Mouse (Mus musculus): Measurements from ENCODE around the gene Arhgef33.
"Not testable (repeated sequence)": the region's sequence is repeated elsewhere in the genome, so short reads cannot be mapped to it uniquely, and the experiment has no call there.

The Arhgef33 gene

GRCm38 (mm10) chr17:80347234-80347633, 40.0 kb downstream of the Arhgef33 start:
- DNase-seq: no peak

DNA sequence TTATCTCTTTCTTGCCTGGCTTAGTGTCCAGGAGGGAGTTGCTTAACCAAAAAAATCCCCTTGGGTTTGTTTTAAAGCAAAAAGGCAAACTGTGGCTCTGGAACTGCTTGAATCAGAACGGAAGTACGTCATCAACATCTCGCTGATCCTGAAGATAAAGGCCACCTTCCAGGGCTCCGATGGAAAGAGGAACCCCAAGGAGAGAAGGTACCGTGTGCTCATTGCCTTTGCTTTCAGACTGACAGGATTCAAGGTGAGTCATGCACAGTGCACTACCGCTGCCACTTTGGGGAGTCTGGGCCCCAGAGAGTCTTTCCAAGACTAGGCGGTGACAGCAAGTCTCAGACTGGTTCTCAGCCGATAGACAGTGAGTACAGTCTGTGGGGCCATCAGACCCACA, 53.0 kb downstream of the Arhgef33 start:
- no peak for DNase-seq

DNA sequence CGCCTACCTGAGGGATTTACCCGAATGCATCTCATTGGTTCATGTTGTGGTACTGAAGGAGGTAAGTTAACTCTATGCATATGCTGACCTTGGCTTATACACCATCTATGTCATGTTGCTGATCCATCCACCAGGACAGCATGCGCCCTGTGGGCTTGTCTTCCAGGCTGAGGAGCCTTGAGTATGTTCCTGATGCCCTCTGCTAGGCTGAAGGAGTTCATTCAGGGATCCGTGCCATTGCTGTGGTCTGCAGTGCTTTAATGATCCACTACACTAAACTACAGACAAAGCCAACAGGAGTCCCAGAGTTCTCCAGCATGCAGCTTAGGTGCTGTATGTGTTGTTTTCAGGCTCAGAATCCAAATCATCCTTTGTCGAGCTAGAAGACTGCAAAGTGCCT, 60.1 kb downstream of the Arhgef33 start:
- peak; percentile 51 to 53 for DNase-seq

DNA sequence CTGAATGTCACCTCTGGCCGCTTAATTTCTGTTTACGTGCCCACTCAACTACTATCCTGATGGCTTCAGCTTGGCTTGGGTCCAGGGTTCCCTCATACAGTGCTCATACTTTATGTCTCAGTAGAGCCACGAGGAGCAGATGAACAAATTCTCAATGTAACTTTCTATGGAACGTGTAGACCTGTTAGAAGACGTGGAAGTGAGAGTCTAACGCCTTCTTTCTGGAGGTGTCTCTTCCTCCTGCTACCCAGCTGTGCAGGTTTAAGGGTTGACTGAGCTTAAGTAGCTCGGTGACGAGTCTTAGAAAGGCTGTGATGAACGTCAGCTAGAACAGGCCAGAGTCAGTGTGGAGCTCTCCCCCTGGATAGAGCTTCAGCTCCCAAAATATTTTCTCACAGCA, 61.4 kb downstream of the Arhgef33 start:
- no peak for DNase-seq

GRCm38 (mm10) chr17:80372989-80373725, 66.0 kb downstream of the Arhgef33 start, which contains the start of gene Gm10190:
Gene Gm10190 (minus strand): TSS chr17:80373541.
- peak; percentile 93 to 96 for DNase-seq

DNA sequence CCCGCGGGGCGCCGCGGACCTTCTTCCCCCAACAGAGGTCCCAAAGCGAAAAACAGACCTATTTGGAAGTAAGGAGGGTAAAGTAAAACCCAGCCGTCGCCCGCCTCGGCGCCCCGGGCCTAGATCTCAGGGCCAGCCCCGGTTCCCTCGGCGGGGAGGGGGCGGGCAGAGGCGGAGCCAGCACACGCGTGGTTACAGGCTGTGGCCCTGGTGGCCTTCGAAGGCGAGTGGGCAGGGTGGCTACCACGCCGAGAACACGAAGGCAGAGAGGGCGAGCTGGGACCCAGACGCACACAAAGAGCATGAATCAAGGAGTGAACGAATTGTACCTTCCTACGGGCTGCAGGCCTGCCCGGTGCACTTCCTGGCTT, 66.5 kb downstream of the Arhgef33 start:
- no peak for DNase-seq

DNA sequence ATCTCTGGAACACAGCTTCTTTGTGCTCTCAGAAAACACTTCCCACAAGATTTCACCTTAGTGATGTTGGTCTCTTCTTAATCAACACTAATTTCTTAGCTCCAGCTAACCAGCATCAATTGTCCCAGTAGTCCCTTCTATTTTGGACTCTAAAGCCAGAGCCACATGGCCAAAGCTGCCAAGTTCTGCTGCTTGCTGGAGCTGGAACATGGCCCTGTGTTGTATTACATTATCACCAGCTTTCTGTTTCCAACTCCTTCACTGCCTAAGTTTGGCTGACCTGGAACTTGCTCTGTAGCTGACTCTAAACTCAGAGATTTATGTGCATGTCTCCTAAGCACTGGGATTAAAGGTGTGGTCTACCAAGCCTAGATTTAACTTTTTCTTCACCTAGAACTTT, 71.2 kb downstream of the Arhgef33 start:
- not testable (repeated sequence) for DNase-seq

DNA sequence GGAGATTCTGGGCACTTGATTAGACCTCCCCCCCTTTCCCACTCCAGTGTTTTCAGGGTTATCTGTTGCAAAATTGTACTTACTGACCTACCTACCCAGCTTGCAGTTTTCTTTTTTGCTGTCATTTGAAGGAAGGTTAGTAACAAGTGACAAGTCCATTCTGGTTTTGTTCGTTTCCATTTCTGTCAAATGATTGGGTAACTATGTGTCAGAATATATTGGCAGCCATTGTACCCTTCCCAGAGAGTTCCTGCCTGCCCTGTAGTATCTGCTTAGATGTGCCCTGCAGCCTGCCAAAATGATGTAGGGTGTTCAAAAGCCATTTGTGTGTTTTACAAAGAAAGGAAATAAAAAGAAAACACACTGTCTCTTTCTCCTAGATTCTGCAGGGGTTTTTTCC, 78.5 kb downstream of the Arhgef33 start:
- DNase-seq: no peak

DNA sequence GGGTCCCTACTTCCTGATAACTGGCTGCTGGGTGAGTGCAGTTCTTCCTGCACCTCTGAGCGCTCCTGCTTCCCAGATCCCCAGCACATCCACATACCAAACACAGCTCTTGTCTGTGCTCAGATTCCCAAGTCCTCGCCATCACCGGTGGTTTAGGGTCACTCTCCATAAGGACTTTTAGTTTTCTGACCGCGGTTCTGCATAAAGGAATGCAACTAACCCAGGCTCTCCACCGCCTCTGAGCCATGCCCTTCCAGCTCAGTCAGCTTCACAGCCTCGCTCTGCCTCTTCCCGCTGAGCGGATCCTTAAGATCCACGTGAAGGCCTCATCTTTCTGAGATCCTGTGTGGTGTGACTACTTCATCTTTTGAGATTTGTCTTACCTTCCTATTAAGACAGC, 82.8 kb downstream of the Arhgef33 start:
- DNase-seq: no peak

DNA sequence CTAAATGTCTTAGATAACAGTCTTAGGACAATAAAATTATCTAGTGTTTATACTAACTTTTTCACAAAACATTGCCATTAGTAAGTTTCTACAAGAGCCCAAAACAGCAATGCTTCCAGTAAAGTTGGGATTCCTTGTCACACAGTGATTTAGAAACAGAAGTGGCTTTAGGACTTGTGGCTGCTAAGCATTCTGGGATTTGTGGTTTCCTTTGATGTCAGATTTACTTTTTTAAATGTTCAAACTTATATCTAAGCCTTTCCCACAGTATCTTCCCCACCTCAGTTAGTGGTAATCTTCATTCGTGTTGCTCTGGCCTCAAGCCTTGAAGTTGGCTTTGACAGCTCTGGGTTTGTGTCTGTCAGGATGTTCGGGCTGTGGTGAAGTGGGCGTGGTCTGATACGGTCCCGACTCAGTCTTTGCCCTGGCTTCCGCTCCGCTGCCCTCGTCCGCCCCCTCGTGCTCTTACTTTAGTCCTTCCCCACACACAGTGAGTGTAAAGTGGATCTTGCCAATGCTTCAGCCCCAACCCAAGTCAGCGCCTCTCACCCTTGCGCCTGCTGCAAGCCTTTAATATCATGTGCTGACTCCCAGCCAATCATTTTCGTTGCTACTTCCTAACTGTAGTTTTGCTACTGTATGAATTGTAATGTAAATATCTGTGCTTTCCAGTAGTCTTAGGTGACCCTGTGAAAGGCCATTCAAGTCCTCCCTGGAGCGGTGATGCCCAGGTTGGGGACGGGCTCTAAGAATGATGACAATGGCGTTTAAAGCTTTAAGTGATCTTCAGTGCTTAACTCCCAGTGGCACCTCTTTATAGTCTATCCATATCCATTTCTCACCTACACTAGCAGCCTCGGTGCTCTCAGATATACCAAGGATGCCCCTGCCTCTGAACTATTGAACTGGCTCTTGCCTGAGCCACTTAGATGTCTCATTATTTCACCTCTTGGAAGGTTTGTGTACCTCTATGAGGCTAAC, 84.5 kb downstream of the Arhgef33 start:
- DNase-seq: peak; percentile 24 to 44

DNA sequence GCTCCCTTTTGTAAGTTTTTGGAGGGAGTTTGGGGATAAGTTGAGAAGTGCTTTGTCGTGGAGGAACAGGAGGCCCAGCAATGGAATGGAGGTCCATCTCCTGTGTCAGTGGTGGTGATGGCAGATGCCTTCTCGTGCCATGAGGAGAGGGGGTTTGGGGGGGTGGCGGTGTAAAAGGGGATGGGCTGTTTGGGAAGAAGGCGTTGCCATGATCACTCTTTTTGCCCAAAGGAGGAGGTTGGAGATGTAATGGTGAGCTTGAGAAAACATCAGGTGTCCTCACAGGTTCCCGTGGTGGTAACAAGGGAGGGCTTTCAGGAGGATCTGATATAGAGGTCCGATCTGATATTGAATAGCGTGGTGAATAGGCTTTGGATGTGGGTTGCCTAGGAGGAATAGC, 91.0 kb downstream of the Arhgef33 start:
- DNase-seq: no peak

DNA sequence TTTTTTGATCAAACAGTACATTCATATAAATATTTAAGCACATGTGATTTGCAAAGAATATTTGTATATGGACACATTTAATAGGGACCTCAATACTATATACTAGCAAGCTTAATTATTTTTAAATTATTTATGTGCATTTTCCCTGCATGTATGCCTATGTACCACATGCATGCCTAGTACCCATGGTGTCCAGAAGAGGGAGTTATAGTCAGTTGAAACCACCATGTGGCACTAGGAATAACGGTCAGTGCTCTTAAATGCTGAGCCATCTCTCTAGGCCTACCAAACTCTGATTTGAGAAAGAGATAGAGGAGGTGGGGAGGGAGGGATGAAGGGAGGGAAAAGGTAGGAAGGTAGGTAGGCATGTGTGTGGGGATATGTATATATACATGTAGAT, 104.0 kb downstream of the Arhgef33 start:
- DNase-seq: peak in 1 of 2 experiments; percentile 7

- DNase-seq: no peak
Measured at GRCm38 (mm10) chr17:80418572-80419210, 111.5 kb downstream of the Arhgef33 start.

- DNase-seq: no peak
Measured at GRCm38 (mm10) chr17:80420998-80421397, 113.8 kb downstream of the Arhgef33 start.

- no peak for DNase-seq
Measured at GRCm38 (mm10) chr17:80426171-80426570, 119.0 kb downstream of the Arhgef33 start.

DNA sequence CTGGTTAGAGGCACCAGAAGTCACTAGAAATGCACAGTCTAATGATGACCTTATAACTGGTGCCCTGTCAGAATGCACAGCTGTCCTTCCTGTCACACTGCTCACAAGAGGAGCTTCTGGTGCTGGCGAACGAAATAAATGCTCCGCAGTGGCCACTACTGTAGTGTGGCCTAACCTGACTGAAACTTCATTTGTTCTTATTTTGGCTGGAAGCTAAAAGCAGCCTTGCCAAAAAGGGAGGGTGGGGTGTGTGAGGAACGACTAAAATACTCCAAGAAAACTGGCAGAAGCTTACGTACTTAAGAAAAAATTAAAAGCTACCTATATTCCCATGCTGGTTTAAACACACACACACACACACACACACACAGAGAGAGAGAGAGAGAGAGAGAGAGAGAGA, 119.7 kb downstream of the Arhgef33 start:
- DNase-seq: no peak

GRCm38 (mm10) chr17:80427966-80428365, 120.8 kb downstream of the Arhgef33 start:
- DNase-seq: no peak

GRCm38 (mm10) chr17:80431997-80432396, 124.8 kb downstream of the Arhgef33 start:
- DNase-seq: no peak

DNA sequence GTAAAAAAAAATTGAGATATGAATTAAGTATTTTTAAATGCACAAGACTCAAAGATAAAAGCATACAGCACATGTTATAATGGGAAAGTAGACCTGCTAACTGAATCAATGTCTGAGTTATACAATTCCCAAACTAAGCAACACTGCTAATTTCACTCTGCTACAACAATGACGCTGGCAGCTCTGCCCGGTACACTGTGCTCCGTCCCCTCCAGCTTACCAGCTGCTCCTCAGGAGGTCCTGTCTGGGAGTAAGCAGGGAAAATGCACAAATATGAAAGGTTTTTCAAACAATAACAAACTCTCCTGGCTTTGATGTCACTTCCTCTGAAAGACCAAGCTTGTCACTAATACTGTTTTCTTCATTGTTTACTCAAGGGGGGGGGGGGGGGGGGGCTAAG, 127.2 kb downstream of the Arhgef33 start:
- no peak for DNase-seq

DNA sequence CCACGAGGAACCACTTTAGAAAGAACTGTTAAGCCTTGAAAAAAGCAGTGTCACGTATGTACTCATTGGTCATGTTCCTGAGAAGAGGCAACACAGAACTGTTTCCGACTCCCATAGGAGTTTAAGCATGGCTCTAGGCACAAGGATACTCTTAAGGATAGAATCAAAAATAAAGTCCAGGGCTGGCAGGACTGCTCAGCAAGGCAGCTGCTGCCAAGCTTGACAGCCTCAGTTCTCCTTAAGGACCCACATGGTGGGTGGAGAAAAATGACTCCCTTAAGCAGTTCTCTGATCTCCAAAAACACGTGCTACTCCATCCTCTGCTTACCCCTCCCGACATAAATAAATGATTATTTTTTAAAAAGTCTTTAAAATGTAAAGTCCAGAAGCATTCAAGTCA, 128.5 kb downstream of the Arhgef33 start:
- DNase-seq: no peak

DNA sequence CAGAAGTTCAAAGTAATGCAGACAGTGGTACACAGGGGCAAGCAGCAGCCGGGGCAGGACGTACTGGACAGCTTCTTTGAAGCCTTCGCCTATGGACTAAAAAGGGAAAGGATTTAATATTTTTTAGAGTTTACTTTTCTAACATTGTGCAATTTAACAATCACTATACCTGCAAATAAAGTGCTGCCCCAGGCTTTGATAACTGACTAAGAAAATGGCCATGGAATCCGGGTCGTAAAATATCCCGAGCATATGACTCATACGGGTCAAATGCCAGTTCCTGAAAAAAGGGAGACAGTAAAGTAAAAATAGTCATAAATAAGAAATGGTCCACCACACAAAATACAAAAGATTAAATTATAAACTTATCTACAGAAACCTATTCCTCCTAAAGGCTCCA, 138.2 kb downstream of the Arhgef33 start:
- DNase-seq: no peak

DNA sequence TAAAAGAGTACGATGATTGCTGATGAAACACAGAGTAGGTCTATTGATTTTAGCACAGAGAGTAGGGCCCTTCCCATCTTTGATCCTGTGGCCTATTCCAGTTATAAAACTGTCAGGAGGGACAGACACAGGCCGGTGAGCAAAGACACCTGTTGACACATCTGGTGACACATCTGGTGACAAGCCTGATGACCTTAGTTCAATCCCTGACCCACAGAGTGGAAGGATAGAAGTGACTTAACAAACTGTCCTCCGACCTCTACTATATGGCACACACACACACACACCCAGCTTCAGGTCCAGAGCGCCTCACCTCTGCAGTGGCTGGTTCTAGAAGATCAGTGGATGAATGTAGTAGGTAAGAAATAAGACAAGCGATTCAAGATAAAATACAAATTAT, 139.3 kb downstream of the Arhgef33 start:
- no peak for DNase-seq

Data from cerebellum, postnatal 10 days (tissue).